Mouse (Mus musculus) adrenal gland, postnatal 4 days (tissue): ENCODE results near the gene Gm20532. TPM values are rescaled to one million over a fixed set of nuclear protein-coding genes. Genes with fewer than 3 reads are reported as not detected.
"Not testable (repeated sequence)": the region's sequence is repeated elsewhere in the genome, so short reads cannot be mapped to it uniquely, and the experiment has no call there.

ENCODE experiments used
- DNase-seq, 2 experiments: peaks; one replicate each; pipeline ENCODE4 v3.0.0; 2021 to 2022; ENCODE audit warnings: low spot score in 2 of 2, mixed read lengths in 2 of 2
- microRNA-seq: library from miRNA; unstranded; fragments of <30 nt; microRNA quantifications from one replicate; pipeline ENCODE4 v1.2.0, GENCODE M21; 2021
- total RNA-seq, 2 experiments: library from RNA; stranded (reverse); gene quantifications; 2 replicates each; pipeline ENCODE4 v1.2.3; 2021

The Gm20532 gene
- total RNA-seq, 2 experiments from 2014 or later, result not detected

- no peak for DNase-seq
Measured at GRCm38 (mm10) chr2:26641006-26641647, 54.7 kb downstream of the Gm20532 start.

- no peak for DNase-seq
Measured at GRCm38 (mm10) chr2:26643942-26644341, 57.5 kb downstream of the Gm20532 start.

GRCm38 (mm10) chr2:26646643-26647293 is 60.3 kb downstream of the Gm20532 start:
- peak; percentile 38 to 42 for DNase-seq

GRCm38 (mm10) chr2:26654687-26655086 is 68.2 kb downstream of the Gm20532 start:
- no peak for DNase-seq

- no peak for DNase-seq
Measured at GRCm38 (mm10) chr2:26657426-26657825, 71.0 kb downstream of the Gm20532 start.

GRCm38 (mm10) chr2:26661143-26661752 is 74.8 kb downstream of the Gm20532 start:
- no peak for DNase-seq

- DNase-seq, result no peak
Measured at GRCm38 (mm10) chr2:26661768-26662508, 75.5 kb downstream of the Gm20532 start.

- DNase-seq, result no peak
Measured at GRCm38 (mm10) chr2:26662509-26662882, 76.1 kb downstream of the Gm20532 start.

- no peak for DNase-seq
Measured at GRCm38 (mm10) chr2:26663112-26663511, 76.7 kb downstream of the Gm20532 start.

GRCm38 (mm10) chr2:26663551-26663950 is 77.1 kb downstream of the Gm20532 start:
- not testable (repeated sequence) for DNase-seq

- no peak for DNase-seq
Measured at GRCm38 (mm10) chr2:26668746-26669145, 82.3 kb downstream of the Gm20532 start.

- DNase-seq, result no peak
Measured at GRCm38 (mm10) chr2:26671182-26671581, 84.7 kb downstream of the Gm20532 start, which contains the start of gene Lcn4. Gene Lcn4, minus strand, starts transcription at chr2:26671282.

Small RNA genes within 50 kb of the gene (microRNA-seq; reads per million reads assigned to microRNA genes)
- 2.9 reads per million, percentile 5 among the genes with 10 or more reads in this experiment for gene Mir126a
- gene Mir126b, result not detected

Other genes starting within 250 kb of the Gm20532 start
- gene Dnlz, start 234.5 kb upstream of the Gm20532 start, total RNA-seq, result 10 to 100 TPM; 17.5 to 18.6 TPM
- 1 to 10 TPM; 1.1 to 1.2 TPM for gene Card9, start 225.7 kb upstream of the Gm20532 start, total RNA-seq
- gene Snapc4, start 206.0 kb upstream of the Gm20532 start, total RNA-seq, result 10 to 100 TPM; 57.3 to 58.7 TPM
- gene Entr1, start 197.3 kb upstream of the Gm20532 start, total RNA-seq, result 10 to 100 TPM; 88.3 to 93.8 TPM
- gene Pmpca, start 197.3 kb upstream of the Gm20532 start, total RNA-seq, result 100 to 1,000 TPM; 145 TPM
- gene Inpp5e, start 177.4 kb upstream of the Gm20532 start, total RNA-seq, result 10 to 100 TPM; 32.3 to 35.8 TPM
- 10 to 100 TPM; 53.7 to 58.6 TPM for gene Sec16a, start 141.4 kb upstream of the Gm20532 start, total RNA-seq
- gene Notch1, start 70.0 kb upstream of the Gm20532 start, total RNA-seq, result 10 to 100 TPM; 35.1 to 48.7 TPM
- gene Egfl7, start 6.6 kb upstream of the Gm20532 start, total RNA-seq, result 100 to 1,000 TPM; 265 to 295 TPM
- 100 to 1,000 TPM; 121 to 156 TPM for gene Agpat2, start 17.8 kb downstream of the Gm20532 start, total RNA-seq
- 10 to 100 TPM; 11.1 to 11.4 TPM for gene Fam69b, start 41.8 kb downstream of the Gm20532 start, total RNA-seq
- gene Lcn4, start 84.6 kb downstream of the Gm20532 start, total RNA-seq, result not detected